Mouse (Mus musculus) MEL (cell line): ENCODE results near the gene Atp8a1.

Experiments used
- CTCF ChIP-seq, 3 experiments: IDR thresholded peaks in 2 of 3; conservative IDR thresholded peaks in 1 of 3; 2 replicates each; pipeline ENCODE4 v1.5.1; 2011 to 2012; ENCODE audit warnings: low read length in 3 of 3, low read depth in 2 of 3, mild to moderate bottlenecking in 2 of 3, improper control_type of control experiment in 1 of 3, inconsistent platforms in 1 of 3, mixed read lengths in 1 of 3, moderate library complexity in 1 of 3; ENCODE audit not compliant: control insufficient read depth in 1 of 3, insufficient read depth in 1 of 3, poor library complexity in 1 of 3, severe bottlenecking in 1 of 3
- MAZ ChIP-seq: IDR thresholded peaks from 2 replicates; pipeline ENCODE4 v1.6.1; 2012; ENCODE audit warnings: low read depth, mild to moderate bottlenecking, inconsistent platforms, low read length, improper control_type of control experiment
- MXI1 ChIP-seq: IDR thresholded peaks from 2 replicates; pipeline ENCODE4 v1.6.1; 2011; ENCODE audit warnings: mild to moderate bottlenecking, low read depth, low read length, improper control_type of control experiment
- POLR2A ChIP-seq, 2 experiments: IDR thresholded peaks; 2 replicates each; pipeline ENCODE4 v1.6.1; 2011 to 2012; ENCODE audit warnings: low read length in 2 of 2, mild to moderate bottlenecking in 2 of 2, control low read depth in 1 of 2, improper control_type of control experiment in 1 of 2, low read depth in 1 of 2, moderate library complexity in 1 of 2; ENCODE audit not compliant: control insufficient read depth in 1 of 2, insufficient read depth in 1 of 2, poor library complexity in 1 of 2
- POLR2AphosphoS2 ChIP-seq: IDR thresholded peaks from 2 replicates; pipeline ENCODE4 v1.6.1; 2011; ENCODE audit warnings: low read length, improper control_type of control experiment
- POLR2AphosphoS5 ChIP-seq: IDR thresholded peaks from 2 replicates; pipeline ENCODE4 v1.6.1; 2012; ENCODE audit warnings: low read depth, borderline replicate concordance, mild to moderate bottlenecking, inconsistent platforms, low read length, moderate library complexity, mixed read lengths
- TBP ChIP-seq: IDR thresholded peaks from 2 replicates; pipeline ENCODE4 v1.8.0; 2011; ENCODE audit warnings: low read depth, low read length, improper control_type of control experiment

DNA sequence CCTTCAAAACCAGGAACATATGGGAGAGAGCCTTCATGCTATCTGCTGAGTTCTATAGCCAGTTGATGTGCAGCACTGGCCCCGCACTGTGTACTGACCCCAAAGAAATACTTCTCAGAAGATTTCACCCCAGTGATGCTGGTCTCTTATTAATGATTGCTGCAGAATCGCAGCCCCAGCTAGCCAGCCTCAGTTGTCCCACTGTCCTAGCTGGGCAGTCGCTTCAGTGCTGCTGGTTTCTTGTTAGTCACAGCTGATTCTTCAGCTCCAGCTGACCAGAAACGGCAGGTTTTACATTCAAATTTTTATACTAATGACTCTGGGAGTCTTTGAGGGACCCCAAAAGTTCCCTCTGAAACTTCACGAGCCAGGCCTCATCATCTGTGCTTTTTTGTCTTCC is 197.2 kb downstream of the Atp8a1 start:
- no peak for TF ChIP-seq POLR2AphosphoS5
- no peak for TF ChIP-seq MAZ
- no peak for TF ChIP-seq POLR2AphosphoS2
- no peak for TF ChIP-seq POLR2A (IDR thresholded peaks at IDR 0.05; ENCODE audit: control insufficient read depth in 1 of 2, insufficient read depth in 1 of 2, low read depth in 1 of 2, low read length in 2 of 2, poor library complexity in 1 of 2)
- no peak for TF ChIP-seq TBP
- TF ChIP-seq MXI1: no peak
- no peak for TF ChIP-seq CTCF (IDR thresholded peaks at IDR 0.05 in 2 of 3, conservative IDR thresholded peaks at IDR 0.05 in 1 of 3; ENCODE audit: control insufficient read depth in 1 of 3, insufficient read depth in 1 of 3, low read depth in 2 of 3, low read length in 3 of 3, poor library complexity in 1 of 3, severe bottlenecking in 1 of 3)
